ENCODE assay signal across 20 mouse cellular contexts in the genomic region with DNA sequence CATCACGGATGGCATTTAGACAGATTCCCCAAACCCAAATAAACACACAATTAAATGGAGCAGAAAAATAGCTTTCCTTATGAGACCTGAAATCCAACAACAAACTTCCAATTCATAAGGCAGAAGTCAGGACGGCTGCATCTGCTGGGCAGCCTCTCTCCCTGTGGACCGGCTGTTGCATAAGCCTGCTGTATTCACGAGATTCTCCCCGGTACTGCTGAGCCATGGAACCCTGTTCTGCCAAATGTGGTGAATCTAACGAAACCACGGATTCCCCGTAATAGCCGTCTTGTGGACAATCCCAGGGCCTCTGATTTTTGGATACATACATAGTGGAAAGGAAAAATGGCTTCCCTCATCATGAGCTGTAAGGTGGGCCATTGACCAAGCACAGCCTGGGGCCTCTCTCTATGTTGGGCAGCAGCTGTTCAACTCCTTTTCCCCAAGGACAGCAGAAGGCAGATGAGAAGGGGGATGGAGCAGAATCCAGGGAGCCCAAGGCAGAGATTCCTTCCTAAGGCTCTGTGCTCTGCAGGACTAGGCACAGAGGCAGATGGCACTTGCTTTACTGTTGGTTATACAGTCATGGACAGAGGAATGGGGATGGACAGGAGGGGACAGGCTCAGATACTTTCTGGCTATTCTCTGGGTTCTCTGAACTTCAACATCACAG. TPM values are rescaled to one million over a fixed set of nuclear protein-coding genes. Genes with fewer than 3 reads are reported as not detected.
A peak's percentile ranks its signal among the peaks of the same experiment; 100 is the strongest.
DNase-seq lines count a peak whose midpoint lies in the region; ATAC-seq lines count a peak whose summit lies in the region.
"Had no signal": no experiment of that assay in that cellular context is flagged by ENCODE, and none has a peak within 500 bp of the region (broad histone marks: within the 10 kb centered on the region; RNA-seq: fewer than 3 reads in every experiment).

No protein-coding gene starts in this region.

- DNase-seq in frontal cortex, postnatal 36 days (ENCODE audit: low spot score in 2 of 2): no peak
- DNase-seq in layer of hippocampus, adult 11-12 months (ENCODE audit: low spot score): peak; percentile 37
- DNase-seq in layer of hippocampus, adult 8-10 months (ENCODE audit: low spot score in 2 of 2): no peak
- DNase-seq in right cerebral cortex, adult 18-20 months: peak; percentile 26
- DNase-seq in right cerebral cortex, postnatal 4 days: no peak
- DNase-seq in spleen, adult 12 weeks (ENCODE audit: low spot score): no peak
- DNase-seq: adrenal gland, adult 8-10 months; gastrocnemius, postnatal 25 days; heart, adult 2 months; heart, postnatal 14 days; kidney, adult 18-20 months; liver, postnatal 0 days; thymus, adult 2 months; thymus, postnatal 4 days had no signal

- peak; percentile 90 for ATAC-seq in frontal cortex, adult (ENCODE audit: low TSS enrichment)
- ATAC-seq: activated CD4-positive, CD25-positive, alpha-beta regulatory T cell, adult 4 months; forebrain, embryonic 16.5 days; inflammation-experienced regulatory T-cells, adult 6 months; liver, postnatal 0 days; lung, postnatal 0 days had no signal

RNA-seq across cellular contexts. Expression of a gene that starts 40.2 kb away (rescaled TPM):
- 100 to 1,000 TPM in 3 of 4 experiments, 10 to 100 TPM in 1; 96.6 to 128 (median 116) TPM for total RNA-seq in layer of hippocampus, adult 8-10 months (2022)
- total RNA-seq: gastrocnemius, postnatal 25 days; heart, adult 2 months; heart, postnatal 14 days; MEL had no signal

Comparison
In these comparisons a context has a peak if more than half of its experiments do, and no peak if none do; other contexts are left out.
1. DNase-seq: peak in layer of hippocampus, adult 11-12 months (single experiment) and right cerebral cortex, adult 18-20 months (single experiment); none in frontal cortex, postnatal 36 days (0 of 2), layer of hippocampus, adult 8-10 months (0 of 2), right cerebral cortex, postnatal 4 days (single experiment) and spleen, adult 12 weeks (single experiment).